Mouse (Mus musculus) lung, adult 10 weeks (tissue): ENCODE measurements around the gene Dhrs1. TPM values are rescaled to one million over a fixed set of nuclear protein-coding genes. Genes with fewer than 3 reads are reported as not detected.

Source experiments
- polyA plus RNA-seq: library from polyadenylated mRNA; stranded (reverse); fragments of 350-450 nt; fragmentation: Illumina TruSeq; extraction: RNeasy Lipid Tissue Mini Kit (QIAGEN cat#74804); gene quantifications from one replicate; pipeline ENCODE4 v1.2.3, GENCODE M21; 2014; ENCODE audit warnings: low read depth, low replicate concordance; ENCODE audit not compliant: insufficient read depth

Dhrs1 gene
- 57.6 TPM for polyA plus RNA-seq

DNA sequence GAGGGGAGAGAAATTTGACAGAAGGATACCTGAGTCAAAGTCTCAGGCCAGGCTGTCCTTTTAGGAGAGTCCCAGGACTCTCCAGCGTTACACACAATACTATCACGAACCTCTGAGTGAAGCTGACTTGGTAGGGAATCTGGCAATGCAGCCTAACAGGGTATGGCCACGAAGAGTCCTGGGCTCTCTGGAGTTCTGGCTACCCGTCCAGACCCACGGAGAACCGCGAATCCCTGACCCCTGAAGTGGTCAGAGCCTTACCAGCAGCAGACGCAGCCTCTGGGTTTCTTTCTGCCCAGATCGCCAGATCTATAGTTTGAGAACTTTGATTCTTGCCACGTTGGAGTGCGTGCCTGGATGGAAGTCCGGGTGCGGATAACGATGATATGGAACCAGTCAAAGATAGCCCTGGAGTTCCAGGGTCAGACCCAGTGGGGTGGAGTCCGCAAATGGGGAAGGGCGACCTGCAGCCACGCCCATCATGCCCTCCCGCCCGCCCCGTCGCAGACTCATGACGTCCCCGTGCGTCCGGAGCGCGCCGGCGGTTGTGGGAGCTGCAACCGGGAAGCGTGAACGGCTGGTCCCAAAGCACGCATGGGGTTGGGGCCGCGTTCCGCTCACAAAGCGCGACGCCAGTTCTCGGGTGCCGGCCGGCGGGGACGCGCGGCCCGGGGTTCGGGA, at the start of gene Dhrs1, which contains the start of gene Nop9:
Dhrs1 (minus strand) TSS at position 511 of the 681 bp plus-strand sequence.
Nop9 (plus strand) TSS at position 514 of the 681 bp plus-strand sequence.

DNA sequence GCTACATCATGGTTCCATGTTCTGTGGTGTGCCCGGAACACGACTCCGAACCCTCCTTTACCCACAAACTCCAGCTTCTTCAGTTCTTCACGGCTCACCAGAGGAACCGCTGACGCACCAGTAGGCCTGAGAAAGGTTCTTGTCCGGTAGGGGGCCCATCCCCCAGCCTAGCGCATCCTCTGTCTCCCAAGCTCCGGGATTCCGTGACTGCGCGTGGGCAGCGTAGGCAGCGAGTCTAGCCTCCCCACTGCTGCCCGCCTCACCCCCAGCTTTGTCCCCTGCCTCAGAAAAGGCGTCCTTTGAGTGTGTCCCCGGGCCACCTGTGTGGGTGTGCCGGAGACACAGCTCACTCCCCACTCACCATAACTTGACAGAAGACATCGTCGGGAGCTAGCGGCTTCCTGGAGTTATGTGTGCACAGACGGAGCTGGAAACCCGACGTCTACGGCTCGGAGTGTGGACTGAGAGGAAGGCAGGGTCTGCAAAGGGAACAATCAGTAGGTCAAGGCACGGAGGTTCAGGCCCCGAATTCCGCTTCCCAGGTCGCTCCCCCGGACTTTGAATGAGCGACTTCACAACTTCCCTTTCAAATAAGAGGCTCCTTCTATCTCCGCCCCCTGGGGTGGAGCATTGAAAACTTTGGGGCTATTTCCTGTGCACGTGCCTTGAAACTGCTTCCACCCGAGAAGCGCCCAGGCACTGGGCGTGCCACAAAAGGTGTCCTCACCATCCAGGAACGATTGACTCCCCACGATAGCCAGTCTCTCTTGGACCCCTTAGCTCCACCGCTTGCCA, 43.0 kb upstream of the Dhrs1 start, which contains the start of gene Ripk3:
Ripk3 (minus strand) TSS at position 610 of the 795 bp plus-strand sequence.

DNA sequence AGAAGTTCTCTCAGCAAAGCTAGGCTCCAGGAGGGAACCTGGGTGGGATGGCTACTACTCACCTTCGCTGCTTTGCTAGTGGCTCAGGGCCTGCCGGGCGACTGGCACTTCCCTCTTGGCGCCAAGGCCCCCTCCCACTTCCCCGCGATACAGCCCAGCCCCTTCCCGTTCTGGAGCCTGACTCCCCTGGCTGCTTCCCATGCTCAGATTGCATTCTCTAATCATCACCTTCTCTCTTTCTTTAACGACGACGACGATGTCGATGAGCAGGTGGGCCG, 38.4 kb upstream of the Dhrs1 start, which contains the start of gene Adcy4:
Adcy4 (minus strand) TSS at position 138 of the 278 bp plus-strand sequence.

DNA sequence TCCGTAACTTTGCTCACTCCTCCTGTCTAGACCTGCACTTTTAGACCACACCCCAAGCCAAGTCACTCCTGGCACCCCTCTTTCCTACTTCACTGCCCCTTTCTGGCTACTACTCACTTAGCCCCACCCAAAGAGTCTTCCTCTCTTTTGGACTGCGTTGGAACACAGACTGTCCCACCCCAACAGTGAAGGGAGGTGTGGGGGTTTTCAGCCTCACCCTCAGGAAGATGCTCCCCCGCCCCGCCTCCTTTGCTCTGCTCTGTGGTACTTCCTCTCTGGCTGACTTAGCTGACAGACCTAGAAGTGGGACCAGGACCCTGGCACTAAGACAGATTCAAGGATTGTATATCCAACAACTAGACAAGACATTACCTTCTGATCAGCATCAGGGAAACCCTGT, 20.2 kb upstream of the Dhrs1 start, which contains the start of gene Ltb4r1:
Ltb4r1 (plus strand) TSS at position 267 of the 400 bp plus-strand sequence.

DNA sequence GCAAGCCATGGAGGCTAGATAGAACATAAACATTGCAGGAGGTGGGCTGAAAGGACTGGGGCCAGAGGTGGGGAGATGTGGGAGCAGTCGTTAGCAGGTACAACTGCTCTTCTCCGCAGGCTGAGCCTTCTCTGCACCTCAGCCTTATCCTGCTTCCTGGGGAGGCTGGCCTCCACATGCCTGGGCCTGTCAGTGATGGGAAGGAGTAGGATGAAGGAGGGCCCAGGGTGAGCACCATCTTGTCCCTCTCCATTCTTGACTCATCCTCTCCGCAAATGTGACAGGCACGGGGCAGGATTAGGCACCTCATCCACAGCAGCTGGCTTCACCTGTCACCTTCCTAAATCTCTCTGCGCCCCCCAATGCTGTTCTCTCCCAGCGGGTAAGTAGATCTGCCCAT, 15.7 kb upstream of the Dhrs1 start, which contains the start of gene Ltb4r2:
Ltb4r2 (plus strand) TSS at position 266 of the 400 bp plus-strand sequence.

DNA sequence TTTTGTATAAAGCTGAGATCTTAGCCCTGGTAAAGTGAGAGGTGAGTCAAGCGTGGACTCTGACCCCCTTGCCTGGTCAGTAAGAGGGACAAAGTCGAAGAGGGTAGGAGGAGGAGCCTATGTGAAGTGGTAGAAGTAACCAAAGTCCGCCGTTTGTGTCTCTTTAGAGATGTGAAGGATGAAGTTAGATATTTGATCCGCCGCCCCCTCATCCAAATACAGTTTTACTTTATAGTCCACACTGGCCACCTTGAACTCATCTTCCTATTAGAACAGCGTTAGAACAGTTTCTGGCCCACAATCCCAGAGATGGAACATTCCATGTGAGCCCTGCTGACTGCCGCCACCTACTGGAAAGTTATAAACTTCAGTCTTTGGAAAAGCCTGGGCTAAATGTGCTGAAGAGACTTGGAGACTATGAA, 12.9 kb upstream of the Dhrs1 start, which contains the start of gene Cideb:
Cideb (minus strand) TSS at position 96 of the 422 bp plus-strand sequence.

DNA sequence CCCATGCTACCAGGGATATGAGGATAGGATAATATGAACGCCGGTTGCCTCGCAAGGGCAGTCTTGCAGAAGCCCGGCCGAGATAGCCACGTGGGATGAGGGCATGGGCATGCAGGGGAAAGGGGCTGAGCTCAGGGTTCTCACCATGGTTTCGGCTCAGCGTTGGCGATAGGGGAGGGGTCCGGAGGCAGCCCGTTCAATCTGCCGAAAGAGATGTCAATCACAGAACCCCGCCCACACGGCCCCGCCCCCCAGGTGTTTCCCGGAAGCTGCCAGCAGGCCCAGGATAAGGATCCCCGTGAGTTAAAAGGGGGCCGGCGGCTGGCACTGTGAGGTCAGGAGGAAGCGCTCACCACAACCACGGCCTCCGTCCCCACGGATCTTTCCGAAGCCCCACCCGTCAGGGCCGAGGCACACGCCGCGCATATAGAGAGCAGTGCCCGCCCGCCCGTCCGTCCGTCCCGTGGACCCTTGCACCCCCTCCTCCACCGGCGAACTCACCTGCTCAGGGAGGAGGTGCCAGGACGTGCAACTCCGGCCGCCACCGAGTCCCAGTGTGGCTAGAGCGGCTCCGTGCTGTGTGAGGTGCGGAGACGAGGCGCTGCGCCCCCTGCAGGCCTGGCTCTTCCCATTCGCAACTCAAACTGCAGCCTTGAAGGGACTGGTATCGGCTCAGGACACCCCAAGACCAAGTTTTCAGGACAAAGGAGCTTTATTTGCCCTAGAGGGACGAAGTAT, 23.6 kb downstream of the Dhrs1 start, which contains the start of gene Rabggta:
Rabggta (minus strand) TSS at position 564 of the 738 bp plus-strand sequence.

DNA sequence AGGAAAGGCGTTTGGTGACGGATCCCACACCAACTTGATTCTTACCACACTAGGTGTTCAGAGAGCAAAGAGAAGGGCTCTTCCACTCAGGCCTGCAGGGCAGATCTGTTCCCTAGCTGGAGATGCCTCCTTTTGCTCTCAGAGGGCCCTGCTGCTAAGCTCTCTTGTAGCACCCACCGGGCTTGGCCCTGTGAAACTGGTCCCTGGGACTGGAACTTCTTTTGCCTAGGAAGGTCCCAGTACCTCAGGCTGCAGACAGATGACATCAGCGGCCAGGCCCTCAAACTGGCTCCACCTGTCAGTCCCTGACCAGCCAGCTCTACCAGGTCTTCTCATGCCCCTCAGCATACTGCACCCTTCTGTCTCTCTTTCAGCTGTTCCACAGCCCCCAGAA, 31.8 kb downstream of the Dhrs1 start, which contains the start of gene Tgm1:
Tgm1 (minus strand) TSS at position 198 of the 394 bp plus-strand sequence.

Other genes with a start within 250 kb of the Dhrs1 start
- not detected for gene Cpne6, start 235.2 kb downstream of the Dhrs1 start, polyA plus RNA-seq
- not detected for gene Nrl, start 220.7 kb downstream of the Dhrs1 start, polyA plus RNA-seq
- 18.9 TPM for gene Pck2, start 205.4 kb downstream of the Dhrs1 start, polyA plus RNA-seq
- 65.2 TPM for gene Dcaf11, start 185.7 kb downstream of the Dhrs1 start, polyA plus RNA-seq
- not detected for gene A730061H03Rik, start 185.3 kb downstream of the Dhrs1 start, polyA plus RNA-seq
- gene Fitm1, start 170.1 kb downstream of the Dhrs1 start, polyA plus RNA-seq: 2.2 TPM
- gene Psme1, start 167.6 kb downstream of the Dhrs1 start, polyA plus RNA-seq: 221 TPM
- gene Emc9, start 160.4 kb downstream of the Dhrs1 start, polyA plus RNA-seq: 18.4 TPM
- gene Psme2, start 154.6 kb downstream of the Dhrs1 start, polyA plus RNA-seq: 255 TPM
- gene Rnf31, start 154.0 kb downstream of the Dhrs1 start, polyA plus RNA-seq: 18.9 TPM
- gene Irf9, start 142.1 kb downstream of the Dhrs1 start, polyA plus RNA-seq: 29.5 TPM
- 6.0 TPM for gene Rec8, start 127.7 kb downstream of the Dhrs1 start, polyA plus RNA-seq
- gene Ipo4, start 109.7 kb downstream of the Dhrs1 start, polyA plus RNA-seq: 21.4 TPM
- 0.34 TPM for gene Gm49378, start 107.8 kb downstream of the Dhrs1 start, polyA plus RNA-seq
- 41.1 TPM for gene Tm9sf1, start 101.9 kb downstream of the Dhrs1 start, polyA plus RNA-seq
- gene Tssk4, start 95.5 kb downstream of the Dhrs1 start, polyA plus RNA-seq: 0.25 TPM
- 36.9 TPM for gene Mdp1, start 85.2 kb downstream of the Dhrs1 start, polyA plus RNA-seq
- gene Gmpr2, start 73.7 kb downstream of the Dhrs1 start, polyA plus RNA-seq: 17.9 TPM
- gene Nedd8, start 73.6 kb downstream of the Dhrs1 start, polyA plus RNA-seq: 225 TPM
- 11.0 TPM for gene Tinf2, start 63.9 kb downstream of the Dhrs1 start, polyA plus RNA-seq
- gene Tgm1, start 31.8 kb downstream of the Dhrs1 start, polyA plus RNA-seq: 1.7 TPM
- 15.4 TPM for gene Rabggta, start 23.4 kb downstream of the Dhrs1 start, polyA plus RNA-seq
- gene Nop9, start within 50 bp of the Dhrs1 start, polyA plus RNA-seq: 9.1 TPM
- 2.0 TPM for gene Cideb, start 12.8 kb upstream of the Dhrs1 start, polyA plus RNA-seq
- gene Ltb4r2, start 15.7 kb upstream of the Dhrs1 start, polyA plus RNA-seq: 0.17 TPM
- gene Ltb4r1, start 20.3 kb upstream of the Dhrs1 start, polyA plus RNA-seq: 3.9 TPM
- gene Adcy4, start 38.4 kb upstream of the Dhrs1 start, polyA plus RNA-seq: 32.6 TPM
- gene Ripk3, start 43.2 kb upstream of the Dhrs1 start, polyA plus RNA-seq: 7.7 TPM
- 7.2 TPM for gene Nfatc4, start 77.5 kb upstream of the Dhrs1 start, polyA plus RNA-seq
- 2.9 TPM for gene Nynrin, start 108.3 kb upstream of the Dhrs1 start, polyA plus RNA-seq
- gene Cbln3, start 138.7 kb upstream of the Dhrs1 start, polyA plus RNA-seq: 0.04 TPM
- gene Khnyn, start 139.3 kb upstream of the Dhrs1 start, polyA plus RNA-seq: 10.6 TPM
- 34.3 TPM for gene Sdr39u1, start 154.6 kb upstream of the Dhrs1 start, polyA plus RNA-seq
- 4.9 TPM for gene Cma1, start 199.0 kb upstream of the Dhrs1 start, polyA plus RNA-seq
- gene Cma2, start 205.3 kb upstream of the Dhrs1 start, polyA plus RNA-seq: not detected